Mouse (Mus musculus) left cerebral cortex, adult 9 months (tissue): ENCODE measurements at regions not wholly inside any gene's neighbourhood (a gene's known extent, or its start where the extent isn't known, plus 50 kb on each side); places are given as distances from the start of the nearest gene placed in this dataset.

Source experiments
- DNase-seq, 2 experiments: peaks; one replicate each; pipeline ENCODE4 v3.0.0; 2022; ENCODE audit warnings: low spot score in 2 of 2

DNA sequence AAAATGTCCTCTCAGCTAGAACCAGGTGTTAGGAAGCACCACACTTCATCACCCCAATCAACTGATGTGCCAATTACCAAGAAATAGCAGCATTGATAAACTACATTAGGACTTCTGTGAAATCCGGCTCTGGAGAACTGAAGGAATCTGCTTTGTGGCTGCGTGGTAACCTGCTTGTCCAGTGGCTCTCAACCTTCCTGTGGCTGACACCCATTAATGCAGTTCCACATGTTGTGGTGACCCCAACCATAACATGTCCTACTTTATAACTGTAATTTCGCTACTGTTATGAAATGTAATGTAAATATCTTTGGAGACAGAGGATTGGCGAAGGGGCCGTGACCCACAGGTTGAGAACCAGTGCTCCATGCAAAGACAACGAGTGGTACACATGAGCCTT lies 136.7 kb downstream of the Gm11011 start:
- no peak for DNase-seq

DNA sequence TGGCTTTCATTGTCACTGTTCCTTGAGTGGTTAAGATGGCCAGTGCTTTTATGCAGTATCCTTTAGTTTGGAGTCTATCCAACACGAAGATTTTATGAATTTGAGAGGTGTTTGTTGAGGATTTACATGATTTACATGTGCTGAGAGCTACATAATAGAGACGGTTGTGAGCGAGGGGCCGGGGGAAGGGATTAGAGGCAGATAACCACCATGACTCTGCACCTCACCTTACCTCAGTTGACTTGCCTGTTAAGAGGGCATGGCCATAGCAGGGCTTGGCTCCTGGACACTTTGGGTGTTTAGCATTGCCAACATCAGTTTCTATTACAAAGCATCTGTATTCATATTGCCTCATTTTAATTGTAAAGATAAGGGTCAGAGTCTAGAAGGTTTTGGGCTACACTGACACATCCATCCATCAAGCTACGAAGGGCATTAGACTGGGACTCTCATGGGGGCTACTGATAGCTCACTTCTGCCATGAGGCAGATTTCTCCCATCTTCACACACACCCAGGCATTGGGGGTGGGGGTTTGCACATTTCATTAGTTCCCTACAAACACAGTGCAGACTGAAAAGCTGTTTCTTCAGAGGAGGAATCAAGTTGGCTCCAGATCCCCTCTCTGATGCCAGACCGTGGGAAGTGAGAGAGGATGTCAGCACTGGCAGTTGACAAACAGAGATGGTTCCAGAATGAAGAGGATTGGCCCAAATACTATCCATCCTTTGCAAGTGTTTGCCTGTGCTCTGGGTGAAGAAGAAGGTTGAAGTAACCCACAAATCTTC lies 139.9 kb downstream of the Gm11011 start:
- peak in 1 of 2 experiments; percentile 59 for DNase-seq

- DNase-seq: no peak
Measured at GRCm38 (mm10) chr2:169445877-169446276, 141.7 kb downstream of the Gm11011 start.

DNA sequence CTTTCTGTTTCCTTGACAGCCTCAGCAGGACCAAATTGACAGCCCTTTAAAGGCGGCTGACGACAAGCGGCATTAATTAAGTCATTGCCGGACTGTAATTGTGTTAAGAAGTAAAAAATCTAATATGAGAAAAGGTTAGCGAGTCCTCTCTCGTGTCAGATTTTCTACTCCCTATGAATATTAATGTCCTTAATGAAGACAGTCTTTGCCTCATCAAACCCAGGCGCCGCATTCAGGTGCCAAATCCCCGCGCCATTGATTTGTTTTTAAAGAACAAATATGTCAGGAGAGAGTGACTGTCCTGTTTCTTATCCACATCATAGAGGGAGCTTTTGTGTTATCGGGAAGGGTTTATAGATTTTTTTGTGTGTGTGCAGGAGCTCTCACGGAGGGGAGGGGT lies 142.2 kb downstream of the Gm11011 start:
- no peak for DNase-seq

GRCm38 (mm10) chr2:169443271-169443670 lies 144.3 kb downstream of the Gm11011 start:
- DNase-seq: no peak

DNA sequence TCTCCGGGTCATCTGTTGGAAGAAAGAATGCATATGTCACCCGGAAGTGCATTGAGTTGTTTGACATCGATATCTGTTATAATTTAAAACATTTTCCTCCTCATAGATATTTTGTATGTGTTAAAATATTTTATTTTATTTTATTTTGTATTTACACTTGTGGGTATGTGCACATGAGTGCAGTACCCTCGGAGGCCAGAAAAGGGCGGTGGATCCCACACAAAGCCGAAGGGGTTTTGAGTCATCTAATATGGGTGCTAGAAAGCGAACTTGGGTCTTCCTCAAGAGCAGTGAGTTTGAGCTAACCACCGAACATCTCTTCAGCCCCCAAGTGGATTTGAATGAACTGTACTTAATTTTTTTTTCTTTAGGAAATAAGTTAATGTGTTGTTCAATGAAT lies 156.0 kb downstream of the Gm11011 start:
- no peak for DNase-seq

GRCm38 (mm10) chr2:169429411-169429810 lies 158.1 kb downstream of the Gm11011 start:
- DNase-seq: no peak

GRCm38 (mm10) chr2:169424166-169424920 lies 163.2 kb downstream of the Gm11011 start:
- DNase-seq: no peak

GRCm38 (mm10) chr2:169412361-169412760 lies 175.2 kb downstream of the Gm11011 start:
- DNase-seq: peak in 1 of 2 experiments; percentile 5

DNA sequence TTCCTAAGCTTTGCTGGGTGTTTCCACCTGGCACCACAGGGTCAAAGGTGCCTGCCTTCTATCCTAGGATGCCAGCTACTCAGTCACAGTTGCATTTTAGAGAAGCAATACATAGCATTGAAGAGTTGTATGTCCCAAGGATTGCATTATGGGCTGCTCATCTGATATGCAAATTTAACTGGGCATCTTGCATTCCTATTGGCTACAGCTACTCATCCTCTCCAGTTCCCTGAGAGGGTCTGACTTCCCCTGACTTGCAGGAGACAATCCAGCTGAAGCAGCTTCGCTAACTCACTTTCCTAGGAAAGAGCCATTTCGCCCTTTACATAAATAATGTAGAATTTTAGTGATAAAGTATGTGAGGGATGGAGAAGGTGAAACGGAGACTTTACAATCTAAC lies 177.5 kb downstream of the Gm11011 start:
- DNase-seq: no peak

GRCm38 (mm10) chr2:169404908-169405690 lies 182.4 kb downstream of the Gm11011 start:
- DNase-seq: peak; percentile 5 to 9

DNA sequence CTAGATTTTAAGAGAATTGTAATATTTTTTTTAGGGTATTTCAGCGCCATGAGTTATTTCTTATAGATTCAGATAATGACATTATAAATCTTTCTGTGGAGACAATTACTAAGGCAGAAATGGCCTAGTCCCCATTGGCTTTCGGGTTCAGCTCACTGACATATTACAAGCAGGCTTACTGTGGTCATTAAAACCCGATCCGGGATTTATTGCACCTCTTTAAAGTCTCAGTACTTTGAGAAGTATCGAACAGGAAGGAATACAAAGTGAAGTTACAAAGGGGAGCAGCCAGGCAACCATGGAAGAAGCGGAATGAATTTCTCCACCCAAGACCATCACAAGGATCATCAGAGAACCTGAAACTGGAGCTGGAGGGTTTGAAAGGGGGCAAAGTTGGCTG lies 189.8 kb downstream of the Gm11011 start:
- DNase-seq: no peak

GRCm38 (mm10) chr2:169397013-169397412 lies 190.5 kb downstream of the Gm11011 start:
- no peak for DNase-seq

- DNase-seq: peak; percentile 9 to 23
Measured at GRCm38 (mm10) chr2:169396294-169396693, 191.3 kb downstream of the Gm11011 start.

DNA sequence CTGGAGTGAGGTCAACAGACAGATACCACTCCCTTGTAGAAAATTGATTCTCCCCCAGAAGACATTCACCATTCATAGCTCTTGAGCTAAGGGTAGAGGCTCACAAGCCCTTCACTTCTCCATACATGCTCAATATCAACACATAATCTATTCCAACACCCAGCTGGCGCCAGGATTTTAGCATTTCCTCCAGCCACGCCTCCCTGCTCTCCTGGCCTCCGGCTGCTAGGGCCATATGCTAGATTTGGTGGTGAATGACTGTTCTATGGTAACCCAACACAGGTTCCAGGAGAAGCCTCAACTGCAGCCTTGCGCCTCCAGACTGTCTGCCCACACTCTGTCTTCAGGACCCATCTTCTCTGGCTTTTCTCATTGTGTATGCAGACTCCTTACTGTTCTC lies 197.9 kb downstream of the Gm11011 start:
- peak in 1 of 2 experiments; percentile 7 for DNase-seq

- no peak for DNase-seq
Measured at GRCm38 (mm10) chr2:169388569-169388968, 199.0 kb downstream of the Gm11011 start.

- DNase-seq: no peak
Measured at GRCm38 (mm10) chr2:169387765-169388518, 199.6 kb downstream of the Gm11011 start.

- DNase-seq: no peak
Measured at GRCm38 (mm10) chr2:169383701-169384100, 203.8 kb downstream of the Gm11011 start.

- DNase-seq: no peak
Measured at GRCm38 (mm10) chr2:169373069-169373468, 214.5 kb downstream of the Gm11011 start.

DNA sequence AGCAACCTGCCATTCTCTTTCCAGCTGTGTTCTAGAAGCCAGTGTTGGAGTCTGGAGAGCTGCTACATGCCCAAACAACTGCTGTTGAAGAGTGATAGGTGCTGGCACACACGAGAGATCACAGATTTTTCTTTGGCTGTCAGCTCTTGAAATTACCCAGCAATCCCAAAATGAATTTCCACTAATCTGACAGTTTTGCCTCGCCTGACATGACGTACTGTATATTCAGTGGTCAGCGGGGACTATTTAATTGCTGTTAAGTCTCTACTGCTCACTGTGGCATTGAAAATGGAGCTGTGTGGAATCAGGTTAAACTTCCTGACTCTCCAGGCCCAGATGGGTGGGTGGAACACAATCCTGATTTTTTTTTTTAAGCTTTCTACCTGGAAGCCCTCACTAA lies 222.5 kb downstream of the Gm11011 start:
- DNase-seq: no peak

GRCm38 (mm10) chr2:169360272-169360671 lies 227.3 kb downstream of the Gm11011 start:
- peak in 1 of 2 experiments; percentile 7 for DNase-seq
